Mouse (Mus musculus): ENCODE data around the gene Hdac9. TPM values are rescaled to one million over a fixed set of nuclear protein-coding genes. Genes with fewer than 3 reads are reported as not detected.

The Hdac9 gene
- polyA plus RNA-seq, 1 experiment from 2014 or later, result 5.1 TPM

DNA sequence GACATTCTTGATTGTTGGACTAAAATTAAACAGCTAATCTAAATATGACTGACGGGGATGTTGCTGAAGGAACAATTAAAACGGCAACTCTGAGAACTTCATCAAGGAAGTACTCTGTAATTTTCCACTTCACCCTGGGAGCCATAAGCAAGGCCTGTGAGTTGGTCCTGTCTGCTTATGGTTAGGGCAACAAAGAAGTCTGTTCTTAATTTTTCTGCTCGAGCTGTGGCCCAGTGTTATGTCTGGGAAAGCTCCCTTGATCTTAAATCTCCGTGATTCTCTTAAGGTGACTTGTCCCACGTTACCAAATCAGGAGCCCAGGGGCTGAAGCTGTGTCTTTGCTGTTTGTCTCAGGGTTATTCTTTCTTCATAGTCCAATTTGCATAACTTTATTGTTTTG is 236.3 kb downstream of the Hdac9 start:
- no peak overlapping the region for H3K27ac ChIP-seq
- no peaks in the 10 kb centered on the region for H3K9me3 ChIP-seq (replicated peaks)
- ATAC-seq (replicated peaks; ENCODE audit: low FRiP score), result no peak
- H3K4me3 ChIP-seq (replicated peaks), result no peak overlapping the region
- 59% methylated on average over 5 of the region's 5 CpGs for WGBS
- H3K36me3 ChIP-seq, result no peaks in the 10 kb centered on the region
- H3K4me2 ChIP-seq, result no peak overlapping the region
- no peaks in the 10 kb centered on the region for H3K27me3 ChIP-seq
- H3K9ac ChIP-seq, result no peak overlapping the region
- no peaks in the 10 kb centered on the region for H3K4me1 ChIP-seq

DNA sequence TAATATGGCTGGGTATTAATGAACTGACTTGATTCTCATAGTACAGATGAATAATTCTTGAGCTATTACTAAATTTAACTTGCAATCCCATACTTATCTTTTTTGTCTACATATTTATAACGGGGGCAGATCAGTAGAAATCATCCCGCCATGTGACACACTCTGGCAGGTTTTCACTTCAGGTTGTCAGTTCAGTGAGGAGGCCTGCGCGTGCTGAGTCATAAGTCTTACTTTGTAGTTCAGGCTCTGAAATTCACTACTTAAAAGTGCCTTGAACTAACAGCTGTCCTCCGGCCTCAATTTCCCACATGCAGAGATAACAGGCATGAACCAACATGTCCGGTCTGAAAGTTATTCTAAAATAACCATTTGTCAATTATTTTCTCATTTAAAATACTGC is 239.8 kb downstream of the Hdac9 start:
- ATAC-seq (replicated peaks; ENCODE audit: low FRiP score), result no peak
- 84% methylated on average over 6 of the region's 6 CpGs for whole genome bisulfite sequencing
- Histone ChIP-seq H3K4me2 (no peak overlapping the region), H3K27ac (no peak overlapping the region), H3K9me3 (replicated peaks) (no peaks in the 10 kb centered on the region), H3K36me3 (no peaks in the 10 kb centered on the region), H3K4me1 (no peaks in the 10 kb centered on the region), H3K4me3 (replicated peaks) (no peak overlapping the region), H3K9ac (no peak overlapping the region), H3K27me3 (no peaks in the 10 kb centered on the region)

DNA sequence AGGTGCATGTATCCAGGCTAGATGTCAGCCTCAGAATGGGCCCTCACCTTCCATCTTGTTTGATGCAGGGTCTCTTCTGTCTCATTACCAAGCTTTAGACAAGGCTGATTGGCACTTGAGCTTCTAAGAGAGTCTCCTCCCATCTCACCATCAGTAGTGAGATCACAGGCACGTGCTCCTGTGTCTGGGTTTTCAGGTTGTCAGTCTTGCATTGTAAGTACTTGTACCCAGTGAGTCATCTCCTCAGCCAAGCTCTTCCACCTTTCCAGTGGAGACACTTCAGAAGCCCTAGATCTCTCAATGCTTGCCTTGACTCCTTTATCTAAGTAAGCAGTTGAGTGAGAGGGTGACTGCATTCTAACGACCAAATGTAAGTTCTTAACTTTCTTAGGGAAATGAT is 242.7 kb downstream of the Hdac9 start:
- no peaks in the 10 kb centered on the region for H3K4me1 ChIP-seq
- H3K27me3 ChIP-seq, result no peaks in the 10 kb centered on the region
- H3K4me2 ChIP-seq, result no peak overlapping the region
- no peak overlapping the region for H3K4me3 ChIP-seq (replicated peaks)
- no peak for ATAC-seq (replicated peaks; ENCODE audit: low FRiP score)
- 64% methylated on average over 2 of the region's 2 CpGs for WGBS
- H3K27ac ChIP-seq, result no peak overlapping the region
- H3K36me3 ChIP-seq, result no peaks in the 10 kb centered on the region
- H3K9ac ChIP-seq, result no peak overlapping the region
- no peaks in the 10 kb centered on the region for H3K9me3 ChIP-seq (replicated peaks)

DNA sequence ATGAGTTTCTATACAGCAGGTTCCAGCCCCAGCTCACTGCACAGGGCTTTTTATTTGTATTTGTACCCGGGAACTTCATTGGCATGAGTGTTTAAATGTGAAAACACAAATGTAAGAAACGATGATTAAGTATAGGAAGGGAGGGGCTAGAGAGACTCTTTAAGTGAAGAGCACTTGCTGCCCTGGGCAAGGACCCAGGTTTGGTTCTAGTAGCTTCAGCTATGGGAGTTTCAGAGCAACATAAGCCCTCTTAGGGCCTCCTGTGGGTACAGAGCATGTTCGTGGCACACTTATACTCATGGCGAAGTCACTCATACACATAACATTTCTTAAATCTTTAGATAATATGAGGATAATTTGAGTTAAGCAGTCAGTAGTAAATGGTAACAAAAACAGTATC is 243.4 kb downstream of the Hdac9 start:
- H3K27me3 ChIP-seq, result no peaks in the 10 kb centered on the region
- H3K4me1 ChIP-seq, result no peaks in the 10 kb centered on the region
- H3K4me2 ChIP-seq, result no peak overlapping the region
- H3K27ac ChIP-seq, result no peak overlapping the region
- H3K4me3 ChIP-seq (replicated peaks), result no peak overlapping the region
- H3K9me3 ChIP-seq (replicated peaks), result no peaks in the 10 kb centered on the region
- no peaks in the 10 kb centered on the region for H3K36me3 ChIP-seq
- no peak overlapping the region for H3K9ac ChIP-seq
- no peak for ATAC-seq (replicated peaks; ENCODE audit: low FRiP score)
- 91% methylated on average over 4 of the region's 4 CpGs for WGBS

DNA sequence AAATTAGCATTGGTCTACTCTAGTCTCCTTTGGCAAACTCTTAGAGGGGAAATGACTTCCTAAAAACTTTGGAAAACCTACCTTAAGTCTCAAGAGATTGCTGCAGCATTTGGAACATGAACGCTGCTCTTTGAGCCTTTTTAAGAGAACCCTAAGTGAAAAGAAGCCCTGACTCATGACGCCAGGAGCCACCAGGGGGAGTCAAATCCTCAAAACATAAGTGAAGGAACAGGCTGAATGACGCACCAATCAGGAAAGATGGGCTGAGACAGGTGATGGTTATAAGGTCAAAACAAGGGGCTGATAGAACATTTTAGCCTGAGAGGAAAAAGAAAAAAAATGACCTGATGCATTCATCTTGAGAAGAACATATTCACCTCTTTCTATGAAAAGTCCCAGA is 252.1 kb downstream of the Hdac9 start:
- 8% methylated on average over 3 of the region's 3 CpGs for WGBS
- Histone ChIP-seq H3K36me3 (no peaks in the 10 kb centered on the region), H3K4me1 (no peaks in the 10 kb centered on the region), H3K27ac (no peak overlapping the region), H3K4me3 (replicated peaks) (no peak overlapping the region), H3K4me2 (no peak overlapping the region), H3K27me3 (peaks cover 8% of the 10 kb centered on the region; the same call in 1 of the 2 replicates), H3K9ac (no peak overlapping the region), H3K9me3 (replicated peaks) (no peaks in the 10 kb centered on the region)
- no peak for ATAC-seq (replicated peaks; ENCODE audit: low FRiP score)

DNA sequence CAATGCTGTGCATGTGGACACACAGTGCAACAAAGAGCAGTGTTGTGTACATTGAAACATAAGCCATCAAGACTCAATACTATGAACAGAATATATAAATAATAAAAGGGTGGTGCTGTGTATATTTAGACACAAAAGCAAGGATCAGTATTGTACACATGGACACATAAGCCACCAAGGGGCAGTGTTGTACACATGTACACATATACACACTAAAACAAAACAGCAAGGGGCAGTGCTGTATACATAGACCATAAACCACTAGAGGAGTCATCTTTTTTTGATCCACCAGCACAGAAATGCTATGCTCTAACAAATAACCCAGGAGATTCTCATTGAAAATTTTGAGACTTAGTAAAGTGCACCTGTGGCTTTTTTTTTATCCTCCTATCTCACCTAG is 255.5 kb downstream of the Hdac9 start:
- Histone ChIP-seq H3K27ac (no peak overlapping the region), H3K9me3 (replicated peaks) (no peaks in the 10 kb centered on the region), H3K4me1 (peaks cover 3% of the 10 kb centered on the region; the same call in 1 of the 2 replicates), H3K27me3 (peaks cover 11% of the 10 kb centered on the region; the same call in 1 of the 2 replicates), H3K4me3 (replicated peaks) (no peak overlapping the region), H3K9ac (no peak overlapping the region), H3K36me3 (no peaks in the 10 kb centered on the region), H3K4me2 (no peak overlapping the region)
- ATAC-seq (replicated peaks; ENCODE audit: low FRiP score), result no peak

DNA sequence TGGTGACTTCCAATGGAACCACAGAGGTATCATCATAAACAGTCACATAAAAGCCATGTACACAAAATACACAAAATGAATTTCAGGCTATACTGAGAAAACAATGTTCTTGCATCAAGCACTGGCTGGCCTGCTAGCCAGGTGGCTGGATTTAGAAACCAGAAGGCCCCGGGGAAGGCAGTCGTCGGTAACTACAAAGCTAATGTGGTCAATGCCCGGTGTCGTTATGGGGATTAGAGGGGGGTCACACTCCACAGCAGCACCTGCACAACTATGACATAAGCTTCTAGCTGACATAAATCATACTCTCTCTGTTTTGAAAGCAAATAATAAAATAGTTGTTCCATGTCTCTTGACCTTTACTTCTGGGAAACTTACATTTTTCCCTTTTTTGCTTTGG is 256.9 kb downstream of the Hdac9 start:
- Histone ChIP-seq H3K27ac (no peak overlapping the region), H3K27me3 (peaks cover 11% of the 10 kb centered on the region; the same call in 1 of the 2 replicates), H3K36me3 (no peaks in the 10 kb centered on the region), H3K4me1 (peaks cover 3% of the 10 kb centered on the region; the same call in 1 of the 2 replicates), H3K4me2 (no peak overlapping the region), H3K4me3 (replicated peaks) (no peak overlapping the region), H3K9me3 (replicated peaks) (no peaks in the 10 kb centered on the region), H3K9ac (no peak overlapping the region)
- no peak for ATAC-seq (replicated peaks; ENCODE audit: low FRiP score)
- WGBS, result 42% methylated on average over 5 of the region's 5 CpGs

DNA sequence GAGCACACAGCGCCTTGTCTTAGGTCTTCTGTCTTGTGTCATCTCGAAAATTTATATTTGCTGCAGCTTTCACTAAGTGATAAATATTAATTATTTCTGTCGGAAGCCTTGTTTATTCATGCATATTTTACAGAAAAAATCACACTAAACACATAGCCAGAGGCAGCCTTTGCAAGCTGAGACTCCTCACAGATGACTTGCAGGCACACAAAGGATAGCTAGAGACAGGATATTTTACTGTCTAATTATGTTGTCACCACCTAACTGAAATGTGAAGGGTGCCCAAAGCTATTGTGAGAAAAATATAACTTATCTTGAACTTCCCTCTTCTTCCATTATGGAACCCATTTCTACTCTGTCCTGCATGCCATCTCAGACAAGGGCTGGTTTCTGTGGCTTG is 258.3 kb downstream of the Hdac9 start:
- Histone ChIP-seq H3K4me3 (replicated peaks) (no peak overlapping the region), H3K4me1 (peaks cover 3% of the 10 kb centered on the region; the same call in 1 of the 2 replicates), H3K36me3 (no peaks in the 10 kb centered on the region), H3K9ac (no peak overlapping the region), H3K27ac (no peak overlapping the region), H3K27me3 (peaks cover 8% of the 10 kb centered on the region; the same call in 1 of the 2 replicates), H3K4me2 (no peak overlapping the region), H3K9me3 (replicated peaks) (no peaks in the 10 kb centered on the region)
- 0 out of 2 replicates have a peak, but pooled peaks have one; percentile 25 for ATAC-seq (replicated peaks; ENCODE audit: low FRiP score)
- 38% methylated on average over 3 of the region's 3 CpGs for WGBS

DNA sequence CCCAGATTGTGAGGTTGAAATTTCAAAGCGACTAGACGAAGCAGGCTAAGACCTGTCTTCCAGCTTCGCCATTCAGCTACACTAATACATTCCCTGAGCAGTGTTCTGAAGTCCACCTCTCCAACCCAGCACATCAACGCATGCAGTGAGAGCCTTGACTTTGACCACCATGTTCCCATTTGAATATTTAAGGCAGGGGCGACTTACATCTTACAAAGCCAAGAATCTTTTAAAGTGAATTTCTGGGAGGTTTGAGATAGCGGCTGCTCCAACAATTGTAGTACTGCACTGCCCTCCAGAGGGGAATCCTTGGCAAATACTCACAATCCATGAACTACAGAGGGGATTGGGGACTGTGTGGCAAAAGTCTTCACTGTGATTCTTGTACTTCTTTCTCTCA is 258.8 kb downstream of the Hdac9 start:
- Histone ChIP-seq H3K4me1 (peaks cover 3% of the 10 kb centered on the region; the same call in 1 of the 2 replicates), H3K9ac (no peak overlapping the region), H3K27me3 (peaks cover 8% of the 10 kb centered on the region; the same call in 1 of the 2 replicates), H3K4me2 (peak overlapping the region; percentile 24; the same call in 1 of the 2 replicates), H3K4me3 (replicated peaks) (no peak overlapping the region), H3K27ac (no peak overlapping the region), H3K9me3 (replicated peaks) (no peaks in the 10 kb centered on the region), H3K36me3 (no peaks in the 10 kb centered on the region)
- 0 out of 2 replicates have a peak, but pooled peaks have one; percentile 33 for ATAC-seq (replicated peaks; ENCODE audit: low FRiP score)
- WGBS, result 34% methylated on average over 6 of the region's 6 CpGs

DNA sequence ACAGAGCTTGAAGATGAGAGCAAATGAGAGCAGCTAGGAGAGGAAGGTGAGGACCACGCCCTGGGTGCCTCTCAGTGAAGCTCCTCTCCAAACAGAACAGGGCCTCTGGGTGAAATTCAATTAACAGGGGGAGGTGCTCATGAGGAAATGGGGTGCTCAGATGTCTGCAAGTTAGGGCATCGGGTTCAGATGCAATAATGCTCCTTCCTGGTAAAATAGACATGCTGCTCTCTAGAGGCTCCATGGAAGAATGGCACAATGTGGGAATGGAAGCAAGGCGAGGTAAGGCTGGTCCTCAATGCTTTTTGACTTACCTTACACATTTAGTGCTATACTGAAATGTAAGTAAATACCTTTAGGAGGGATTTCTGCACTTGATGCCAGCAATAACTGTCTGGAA is 263.3 kb downstream of the Hdac9 start:
- H3K4me3 ChIP-seq (replicated peaks), result no peak overlapping the region
- H3K36me3 ChIP-seq, result no peaks in the 10 kb centered on the region
- peaks cover 3% of the 10 kb centered on the region; the same call in 1 of the 2 replicates for H3K27me3 ChIP-seq
- ATAC-seq (replicated peaks; ENCODE audit: low FRiP score), result no peak
- peaks cover 3% of the 10 kb centered on the region; the same call in 1 of the 2 replicates for H3K4me1 ChIP-seq
- no peak overlapping the region for H3K27ac ChIP-seq
- WGBS, result 20% methylated on average over 3 of the region's 3 CpGs
- H3K9ac ChIP-seq, result no peak overlapping the region
- no peak overlapping the region for H3K4me2 ChIP-seq
- H3K9me3 ChIP-seq (replicated peaks), result no peaks in the 10 kb centered on the region

DNA sequence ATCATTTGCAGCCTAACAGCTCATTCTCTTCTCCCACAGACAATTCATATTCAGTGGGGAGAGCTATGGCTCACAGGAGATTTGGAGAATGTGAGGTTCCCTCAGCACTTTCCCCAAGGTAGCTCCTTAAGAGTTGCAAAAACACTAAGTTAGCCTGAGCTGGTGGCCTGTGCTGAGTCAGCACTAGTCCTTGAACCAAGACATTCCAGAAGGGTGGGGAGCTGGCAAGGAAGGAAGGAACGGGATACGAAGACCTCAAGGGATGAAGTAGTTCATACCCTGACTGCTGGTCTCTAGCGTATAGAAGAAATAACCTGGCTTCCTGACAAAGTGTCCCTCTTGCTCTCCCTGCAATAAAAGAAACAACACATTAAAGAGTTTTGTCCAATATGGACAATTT is 268.1 kb downstream of the Hdac9 start:
- H3K9me3 ChIP-seq (replicated peaks), result no peaks in the 10 kb centered on the region
- no peak overlapping the region for H3K4me3 ChIP-seq (replicated peaks)
- no peak overlapping the region for H3K9ac ChIP-seq
- no peak overlapping the region for H3K4me2 ChIP-seq
- ATAC-seq (replicated peaks; ENCODE audit: low FRiP score), result no peak
- H3K4me1 ChIP-seq, result no peaks in the 10 kb centered on the region
- H3K27ac ChIP-seq, result no peak overlapping the region
- H3K36me3 ChIP-seq, result no peaks in the 10 kb centered on the region
- H3K27me3 ChIP-seq, result no peaks in the 10 kb centered on the region
- WGBS, result 56% methylated on average over 3 of the region's 3 CpGs

DNA sequence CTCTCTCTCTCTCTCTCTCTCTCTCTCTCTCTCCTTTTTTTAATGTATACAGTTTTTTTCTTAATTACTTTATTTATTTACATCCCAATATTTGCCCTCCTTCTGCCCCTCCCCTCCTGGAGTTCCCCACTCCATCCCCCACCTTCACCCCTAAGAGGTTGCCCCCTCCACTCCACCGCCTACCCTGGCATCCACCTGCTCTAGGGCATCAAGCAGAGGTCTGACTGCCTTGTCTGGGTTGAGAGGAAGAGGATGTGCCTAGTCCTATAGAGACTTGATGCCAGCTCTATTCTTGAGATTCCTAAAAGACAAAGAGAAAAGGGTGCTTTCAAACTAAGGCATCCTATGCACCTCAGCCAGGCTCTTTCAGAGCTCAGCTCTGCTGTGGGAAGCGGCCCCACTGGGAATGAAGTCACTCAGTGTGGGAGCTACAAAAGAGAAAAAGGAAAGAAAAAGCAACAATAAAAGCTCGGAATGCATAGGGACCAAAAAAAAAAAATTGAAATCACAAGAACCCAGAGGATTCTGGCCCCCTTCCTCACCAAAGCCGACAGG is 275.1 kb downstream of the Hdac9 start:
- no peaks in the 10 kb centered on the region for H3K27me3 ChIP-seq
- H3K4me1 ChIP-seq, result no peaks in the 10 kb centered on the region
- H3K9me3 ChIP-seq (replicated peaks), result no peaks in the 10 kb centered on the region
- H3K27ac ChIP-seq, result no peak overlapping the region
- no peak overlapping the region for H3K9ac ChIP-seq
- H3K4me2 ChIP-seq, result no peak overlapping the region
- whole genome bisulfite sequencing, result 73% methylated on average over 4 of the region's 4 CpGs
- ATAC-seq (replicated peaks; ENCODE audit: low FRiP score), result no peak
- H3K4me3 ChIP-seq (replicated peaks), result no peak overlapping the region
- no peaks in the 10 kb centered on the region for H3K36me3 ChIP-seq
